Mouse (Mus musculus) forebrain, embryonic 12.5 days (tissue): ENCODE data around the gene Onecut3. TPM values are rescaled to one million over a fixed set of nuclear protein-coding genes. Genes with fewer than 3 reads are reported as not detected.

ENCODE experiments used
- ATAC-seq: fragments of 200-750 bp; cut with Nextera tagmentation; 2 replicates; pipeline ENCODE4 v1.8.0; 2017; ENCODE audit warnings: moderate TSS enrichment; ENCODE audit not compliant: low FRiP score
- H3K27ac ChIP-seq: fragments of 300-500 bp; sonication (generic); 2 replicates; pipeline ENCODE4 v1.5.1; 2016; ENCODE audit warnings: mild to moderate bottlenecking
- H3K27me3 ChIP-seq: fragments of 300-500 bp; sonication (generic); 2 replicates; pipeline ENCODE4 v1.6.1; 2016; ENCODE audit warnings: mild to moderate bottlenecking
- H3K36me3 ChIP-seq: fragments of 300-500 bp; sonication (generic); replicated peaks from 2 replicates; pipeline ENCODE4 v1.6.1; 2016; ENCODE audit warnings: mild to moderate bottlenecking
- H3K4me1 ChIP-seq: fragments of 300-500 bp; sonication (generic); 2 replicates; pipeline ENCODE4 v1.6.1; 2016
- H3K4me2 ChIP-seq: fragments of 300-500 bp; sonication (generic); 2 replicates; pipeline ENCODE4 v1.6.1; 2016; ENCODE audit warnings: mild to moderate bottlenecking, moderate library complexity
- H3K4me3 ChIP-seq: fragments of 300-500 bp; sonication (generic); replicated peaks from 2 replicates; pipeline ENCODE4 v1.5.1; 2016; ENCODE audit warnings: mild to moderate bottlenecking
- H3K9ac ChIP-seq: fragments of 300-500 bp; sonication (generic); 2 replicates; pipeline ENCODE4 v1.6.1; 2016; ENCODE audit warnings: mild to moderate bottlenecking
- H3K9me3 ChIP-seq: fragments of 300-500 bp; sonication (generic); 2 replicates; pipeline ENCODE4 v1.6.1; 2016
- WGBS: fragments of 180-500 bp; shearing (Covaris S2); methylation state at CpG from one replicate; pipeline ENCODE4 v1.1.7; 2016; 5-methylcytosine and 5-hydroxymethylcytosine counted together
- polyA plus RNA-seq: library from polyadenylated mRNA; unstranded; fragments of >200 nt; fragmentation: Nextera tagmentation; extraction: Ambion mirVana; gene quantifications from 2 replicates; pipeline ENCODE4 v1.2.1, GENCODE M21; 2016

Onecut3 gene
- 0.68 and 0.83 TPM in 2 replicates for polyA plus RNA-seq

DNA sequence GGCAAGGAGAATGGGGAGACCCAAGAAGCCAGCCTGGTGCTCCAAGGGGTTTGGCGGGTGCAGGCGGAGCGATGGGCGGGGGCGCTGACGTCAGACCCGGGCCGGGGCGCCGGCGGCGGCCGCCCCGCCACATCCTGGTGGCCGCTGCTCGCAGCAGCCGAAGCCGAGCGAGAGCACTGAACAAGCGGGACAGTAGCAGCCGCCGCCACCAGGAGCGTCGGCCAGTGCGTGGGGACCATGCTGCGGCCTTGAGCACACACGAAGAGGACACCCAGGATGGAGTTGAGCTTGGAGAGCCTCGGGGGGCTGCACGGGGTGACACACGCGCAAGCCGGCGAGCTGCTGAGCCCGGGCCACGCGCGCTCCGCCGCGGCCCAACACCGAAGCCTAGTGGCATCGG, at the start of gene Onecut3:
TSS of gene Onecut3 (plus strand) at position 104 of the 400 bp plus-strand sequence.
- 0% methylated on average over 42 of the region's 42 CpGs for WGBS
- Histone ChIP-seq H3K27me3 (peaks cover 100% of the 10 kb centered on the region), H3K9ac (no peak within 1 kb of the TSS; the same call in 1 of the 2 replicates), H3K4me2 (peak within 1 kb of the TSS; percentile 65), H3K9me3 (no peaks in the 10 kb centered on the region), H3K27ac (no peak within 1 kb of the TSS), H3K36me3 (no peaks in the 10 kb centered on the region), H3K4me1 (peaks cover 29% of the 10 kb centered on the region), H3K4me3 (peak within 1 kb of the TSS; percentile 42)
- ATAC-seq, result peak; percentile 63

DNA sequence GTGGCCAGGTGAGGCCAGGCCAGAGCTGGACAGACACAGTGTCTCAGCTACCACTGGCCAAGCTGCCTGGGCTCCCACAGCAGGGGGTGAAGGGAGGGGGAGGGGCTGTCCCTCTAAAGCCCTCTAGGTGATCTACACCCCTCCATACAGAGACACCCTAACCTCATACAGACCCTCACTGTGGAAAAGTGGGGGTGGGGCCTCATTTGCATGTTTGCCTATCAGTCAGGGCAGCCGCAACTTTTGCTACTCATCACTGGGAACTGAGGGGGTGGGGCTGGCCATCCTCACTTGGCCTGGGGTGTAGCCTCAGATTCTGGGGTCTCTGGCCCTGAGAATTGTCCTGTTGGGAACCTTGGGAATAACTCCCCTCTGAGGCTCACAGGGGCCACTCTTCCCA, 49.6 kb upstream of the Onecut3 start:
- WGBS, result 39% methylated on average over 1 of the region's 1 CpGs
- Histone ChIP-seq H3K4me1 (peaks cover 4% of the 10 kb centered on the region), H3K9ac (no peak overlapping the region), H3K4me3 (no peak overlapping the region), H3K27me3 (peaks cover 50% of the 10 kb centered on the region), H3K27ac (no peak overlapping the region), H3K4me2 (no peak overlapping the region), H3K9me3 (no peaks in the 10 kb centered on the region), H3K36me3 (no peaks in the 10 kb centered on the region)
- no peak for ATAC-seq

DNA sequence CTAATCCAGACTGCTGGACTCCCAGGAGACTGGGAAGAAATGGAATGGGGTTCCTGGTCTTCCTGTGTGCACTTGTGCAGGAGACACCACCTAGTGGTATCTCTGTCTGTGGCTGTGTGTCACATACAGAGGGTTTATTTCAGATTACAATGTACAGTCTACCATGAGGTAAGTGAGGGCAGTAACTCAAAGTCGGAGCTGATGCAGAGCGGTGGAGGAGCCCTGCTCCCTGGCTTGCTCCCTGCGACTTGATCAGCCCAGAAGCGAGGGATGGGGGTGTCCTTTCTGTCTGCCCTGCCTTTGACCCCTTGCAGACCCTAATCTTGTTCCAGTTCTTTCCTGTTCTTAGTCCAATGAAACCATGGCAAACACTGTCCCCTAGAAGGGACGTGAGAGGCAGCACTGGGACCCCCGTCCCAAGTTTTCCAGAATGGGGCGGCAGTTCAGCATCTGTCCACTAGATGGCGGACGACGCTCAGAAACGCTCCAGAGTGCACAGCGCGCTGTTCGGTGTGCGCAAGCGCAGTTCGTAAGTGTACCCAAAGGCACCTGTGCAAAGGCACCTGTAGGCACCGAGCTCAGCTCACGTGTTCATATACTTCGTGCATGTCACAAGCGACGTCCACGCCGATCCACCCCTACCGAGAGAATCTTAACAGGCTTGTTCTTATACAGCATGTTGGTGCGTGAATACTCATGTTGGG, 48.6 kb upstream of the Onecut3 start:
- Histone ChIP-seq H3K4me2 (peak overlapping the region; percentile 47), H3K27me3 (peaks cover 59% of the 10 kb centered on the region), H3K27ac (no peak overlapping the region), H3K36me3 (no peaks in the 10 kb centered on the region), H3K9me3 (no peaks in the 10 kb centered on the region), H3K4me3 (peak overlapping the region; percentile 7; the same call in 1 of the 2 replicates), H3K4me1 (peaks cover 4% of the 10 kb centered on the region), H3K9ac (no peak overlapping the region)
- peak; percentile 71 for ATAC-seq
- WGBS, result 6% methylated on average over 26 of the region's 26 CpGs

DNA sequence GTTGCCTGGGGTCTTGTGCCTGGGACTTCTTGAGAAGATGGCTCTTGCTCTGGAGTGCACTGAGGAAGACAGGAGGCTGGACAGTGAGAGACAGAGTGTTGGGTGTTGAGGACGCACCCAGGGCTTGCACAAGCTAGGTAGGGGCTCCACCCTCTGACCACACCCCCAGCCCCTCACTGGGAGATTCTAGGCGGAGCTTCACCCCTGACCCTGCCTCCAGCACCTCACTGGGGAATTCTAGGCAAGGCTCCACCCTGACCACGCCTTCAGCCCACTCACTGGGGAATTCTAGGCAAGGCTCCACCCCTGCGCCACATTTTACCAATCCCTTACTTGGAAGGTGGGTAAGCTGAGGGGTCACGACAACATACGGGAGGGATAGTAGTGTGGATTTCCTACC, 44.0 kb upstream of the Onecut3 start:
- no peaks in the 10 kb centered on the region; the same call in 1 of the 2 replicates for H3K4me1 ChIP-seq
- WGBS, result 10% methylated on average over 6 of the region's 6 CpGs
- no peak for ATAC-seq
- H3K9ac ChIP-seq, result no peak overlapping the region
- H3K4me3 ChIP-seq, result no peak overlapping the region
- no peaks in the 10 kb centered on the region for H3K36me3 ChIP-seq
- no peak overlapping the region for H3K27ac ChIP-seq
- H3K4me2 ChIP-seq, result no peak overlapping the region
- no peaks in the 10 kb centered on the region for H3K9me3 ChIP-seq
- peaks cover 53% of the 10 kb centered on the region for H3K27me3 ChIP-seq

DNA sequence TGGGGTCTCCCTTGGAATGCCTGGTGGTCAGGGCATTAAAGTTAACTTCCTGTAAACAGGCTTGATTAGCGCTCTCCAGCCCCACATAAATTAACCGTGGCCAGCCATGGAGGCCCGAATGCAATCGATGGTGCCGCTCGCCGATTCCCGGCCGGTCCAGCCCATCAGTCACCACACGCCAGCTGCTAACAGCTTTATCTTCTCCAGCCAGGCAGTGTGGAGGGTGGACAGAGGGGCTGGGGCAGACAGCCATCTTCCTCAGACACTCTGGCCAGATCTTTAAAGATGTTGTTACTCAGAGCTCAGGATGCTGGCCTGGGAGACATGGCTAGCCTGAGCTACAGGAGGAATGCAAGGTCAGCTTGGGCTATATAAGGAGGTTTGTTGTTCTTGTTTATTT, 41.0 kb upstream of the Onecut3 start:
- WGBS, result 83% methylated on average over 10 of the region's 10 CpGs
- no peak overlapping the region for H3K27ac ChIP-seq
- no peaks in the 10 kb centered on the region for H3K4me1 ChIP-seq
- H3K27me3 ChIP-seq, result peaks cover 32% of the 10 kb centered on the region
- no peak overlapping the region for H3K4me2 ChIP-seq
- H3K9me3 ChIP-seq, result no peaks in the 10 kb centered on the region
- no peak overlapping the region for H3K4me3 ChIP-seq
- no peak overlapping the region for H3K9ac ChIP-seq
- ATAC-seq, result no peak
- H3K36me3 ChIP-seq, result no peaks in the 10 kb centered on the region

DNA sequence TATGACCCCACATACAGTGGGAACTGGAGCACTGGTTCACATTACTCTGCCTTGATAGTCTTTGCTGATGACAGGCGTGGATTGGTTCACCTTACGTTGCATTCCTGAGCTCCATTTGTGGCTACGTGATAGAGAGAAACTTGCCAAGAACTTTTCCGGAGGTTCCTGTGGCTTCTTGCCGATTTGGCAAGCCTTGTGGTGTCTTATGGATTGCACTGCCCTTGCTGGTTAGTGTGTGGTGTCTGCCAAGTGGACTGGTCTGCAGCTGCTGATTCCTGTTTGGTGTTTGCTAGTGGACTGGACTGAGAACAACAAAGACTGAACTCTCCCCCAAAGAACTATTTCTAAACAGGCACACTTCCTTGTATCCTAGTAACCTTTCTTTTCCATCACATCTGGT, 39.9 kb upstream of the Onecut3 start:
- H3K4me2 ChIP-seq, result no peak overlapping the region
- H3K9ac ChIP-seq, result no peak overlapping the region
- H3K27ac ChIP-seq, result no peak overlapping the region
- WGBS, result 88% methylated on average over 5 of the region's 5 CpGs
- H3K36me3 ChIP-seq, result no peaks in the 10 kb centered on the region
- H3K4me3 ChIP-seq, result no peak overlapping the region
- no peak for ATAC-seq
- H3K9me3 ChIP-seq, result no peaks in the 10 kb centered on the region
- H3K27me3 ChIP-seq, result peaks cover 22% of the 10 kb centered on the region
- H3K4me1 ChIP-seq, result no peaks in the 10 kb centered on the region

DNA sequence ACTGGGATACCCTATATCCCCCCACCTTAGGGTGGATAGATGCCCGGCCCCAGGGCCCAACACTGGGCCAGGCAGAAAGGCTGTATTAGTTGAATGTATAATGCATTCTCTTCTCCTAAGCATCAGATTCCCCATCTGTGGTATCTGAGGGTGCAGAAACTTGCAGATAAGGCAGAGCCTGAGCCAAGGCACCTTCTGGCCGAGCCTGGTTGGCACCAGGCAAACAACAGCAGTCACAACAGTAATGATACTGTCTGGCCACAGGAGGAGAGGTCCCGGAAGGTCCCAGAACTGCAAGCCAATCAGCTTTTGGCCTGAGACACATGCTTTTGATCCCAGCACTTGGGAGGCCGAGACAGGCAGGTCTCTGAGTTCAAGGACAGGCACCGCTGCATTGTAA, 38.9 kb upstream of the Onecut3 start:
- no peak overlapping the region for H3K4me2 ChIP-seq
- WGBS, result 84% methylated on average over 5 of the region's 5 CpGs
- no peak overlapping the region for H3K9ac ChIP-seq
- no peak for ATAC-seq
- H3K36me3 ChIP-seq, result no peaks in the 10 kb centered on the region
- no peaks in the 10 kb centered on the region for H3K4me1 ChIP-seq
- no peak overlapping the region for H3K4me3 ChIP-seq
- H3K27ac ChIP-seq, result no peak overlapping the region
- no peaks in the 10 kb centered on the region for H3K9me3 ChIP-seq
- peaks cover 18% of the 10 kb centered on the region for H3K27me3 ChIP-seq

DNA sequence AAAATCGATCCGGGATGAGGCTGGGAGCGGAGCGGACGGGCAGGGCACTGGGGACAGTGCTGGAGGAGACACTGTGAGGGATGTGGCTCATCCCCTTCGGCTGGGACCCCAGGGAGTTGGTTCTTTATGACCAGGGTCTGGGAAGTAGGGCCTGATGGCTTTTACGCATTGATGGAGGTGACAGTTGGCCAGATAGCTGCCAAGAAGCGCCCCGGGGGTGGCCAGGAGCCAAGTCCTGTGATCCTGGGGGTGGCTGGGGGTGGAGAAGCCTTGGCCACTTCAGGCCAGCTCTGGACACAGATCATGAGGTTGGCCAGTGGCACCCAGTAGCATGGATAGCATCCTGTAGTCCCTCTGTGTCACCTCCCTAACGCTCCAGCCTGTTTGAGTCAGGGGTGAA, 35.4 kb upstream of the Onecut3 start:
- no peaks in the 10 kb centered on the region for H3K9me3 ChIP-seq
- H3K36me3 ChIP-seq, result no peaks in the 10 kb centered on the region
- peaks cover 13% of the 10 kb centered on the region; the same call in 1 of the 2 replicates for H3K27me3 ChIP-seq
- no peak overlapping the region for H3K27ac ChIP-seq
- 93% methylated on average over 10 of the region's 10 CpGs for WGBS
- no peak overlapping the region for H3K9ac ChIP-seq
- ATAC-seq, result no peak
- no peak overlapping the region for H3K4me3 ChIP-seq
- no peaks in the 10 kb centered on the region for H3K4me1 ChIP-seq
- H3K4me2 ChIP-seq, result no peak overlapping the region

DNA sequence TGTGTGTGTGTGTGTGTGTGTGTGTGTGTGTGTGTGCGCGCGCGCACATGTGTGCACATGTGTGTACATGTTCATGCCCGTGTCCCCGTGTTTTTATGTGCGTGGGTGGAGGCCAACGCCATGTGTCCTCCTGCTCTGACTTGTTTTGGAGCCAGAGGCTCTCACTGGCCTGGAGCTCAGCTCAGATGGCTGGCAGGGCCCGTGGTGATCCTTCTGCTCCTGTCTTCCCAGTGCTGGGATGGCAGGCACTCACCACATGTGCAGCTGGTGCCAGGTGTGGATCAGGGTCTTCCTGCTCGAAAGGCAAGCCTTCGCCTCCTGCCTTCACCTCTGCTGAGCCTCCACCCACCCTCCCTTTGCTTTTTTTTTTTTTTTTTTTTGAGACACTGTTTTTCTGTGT, 35.0 kb upstream of the Onecut3 start:
- peaks cover 2% of the 10 kb centered on the region; the same call in 1 of the 2 replicates for H3K4me1 ChIP-seq
- H3K9ac ChIP-seq, result no peak overlapping the region
- peaks cover 16% of the 10 kb centered on the region; the same call in 1 of the 2 replicates for H3K27me3 ChIP-seq
- ATAC-seq, result no peak
- no peaks in the 10 kb centered on the region for H3K9me3 ChIP-seq
- 91% methylated on average over 10 of the region's 11 CpGs for WGBS
- H3K4me3 ChIP-seq, result no peak overlapping the region
- no peak overlapping the region for H3K27ac ChIP-seq
- no peak overlapping the region for H3K4me2 ChIP-seq
- H3K36me3 ChIP-seq, result no peaks in the 10 kb centered on the region

DNA sequence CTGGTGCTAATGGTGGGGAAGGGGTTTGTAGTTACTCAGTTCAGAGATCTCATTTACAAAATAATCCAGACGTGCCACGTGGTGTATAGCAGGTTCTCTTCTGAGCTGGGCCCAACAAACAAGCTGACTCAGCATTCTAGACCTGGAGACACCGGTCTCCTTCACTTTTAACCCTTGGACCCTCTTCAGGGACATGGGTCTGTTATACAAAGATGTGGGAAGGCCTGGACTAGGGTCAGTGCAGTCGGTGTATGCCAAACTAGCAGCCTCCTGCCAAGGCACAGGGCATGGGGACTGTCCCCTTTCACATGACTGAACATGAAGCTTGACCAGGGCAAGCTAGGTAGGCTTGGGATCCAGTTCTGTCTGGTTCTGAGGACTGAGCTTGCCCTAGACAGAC, 34.3 kb upstream of the Onecut3 start:
- WGBS, result 73% methylated on average over 4 of the region's 4 CpGs
- peaks cover 4% of the 10 kb centered on the region; the same call in 1 of the 2 replicates for H3K4me1 ChIP-seq
- no peaks in the 10 kb centered on the region for H3K9me3 ChIP-seq
- no peak overlapping the region for H3K9ac ChIP-seq
- no peak overlapping the region for H3K27ac ChIP-seq
- no peak for ATAC-seq
- H3K4me2 ChIP-seq, result no peak overlapping the region
- H3K36me3 ChIP-seq, result no peaks in the 10 kb centered on the region
- H3K4me3 ChIP-seq, result no peak overlapping the region
- peaks cover 17% of the 10 kb centered on the region; the same call in 1 of the 2 replicates for H3K27me3 ChIP-seq

DNA sequence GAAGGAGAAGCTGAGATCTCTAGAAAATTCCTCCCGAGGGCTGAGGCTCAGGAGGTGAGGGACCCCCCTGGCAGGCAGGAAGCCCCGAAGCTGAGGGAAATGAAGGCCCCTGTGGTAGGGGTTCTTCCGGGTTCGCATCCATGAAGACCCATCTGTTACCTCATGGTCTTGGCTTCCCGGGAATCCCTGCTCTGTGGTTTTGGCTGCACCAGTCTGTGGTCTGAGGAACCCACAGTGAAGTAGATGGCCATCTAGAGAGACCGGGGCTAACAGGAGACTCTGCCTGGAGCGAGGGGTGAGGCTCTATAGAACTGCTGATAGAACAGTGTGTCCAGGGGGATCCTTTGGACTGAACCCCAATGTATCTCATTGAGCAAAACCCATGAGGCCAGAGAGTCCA, 33.3 kb upstream of the Onecut3 start:
- 78% methylated on average over 7 of the region's 7 CpGs for WGBS
- no peaks in the 10 kb centered on the region for H3K36me3 ChIP-seq
- no peak overlapping the region for H3K4me2 ChIP-seq
- H3K4me1 ChIP-seq, result peaks cover 4% of the 10 kb centered on the region; the same call in 1 of the 2 replicates
- H3K4me3 ChIP-seq, result no peak overlapping the region
- no peak for ATAC-seq
- no peak overlapping the region for H3K9ac ChIP-seq
- peaks cover 21% of the 10 kb centered on the region; the same call in 1 of the 2 replicates for H3K27me3 ChIP-seq
- H3K27ac ChIP-seq, result no peak overlapping the region
- H3K9me3 ChIP-seq, result no peaks in the 10 kb centered on the region

DNA sequence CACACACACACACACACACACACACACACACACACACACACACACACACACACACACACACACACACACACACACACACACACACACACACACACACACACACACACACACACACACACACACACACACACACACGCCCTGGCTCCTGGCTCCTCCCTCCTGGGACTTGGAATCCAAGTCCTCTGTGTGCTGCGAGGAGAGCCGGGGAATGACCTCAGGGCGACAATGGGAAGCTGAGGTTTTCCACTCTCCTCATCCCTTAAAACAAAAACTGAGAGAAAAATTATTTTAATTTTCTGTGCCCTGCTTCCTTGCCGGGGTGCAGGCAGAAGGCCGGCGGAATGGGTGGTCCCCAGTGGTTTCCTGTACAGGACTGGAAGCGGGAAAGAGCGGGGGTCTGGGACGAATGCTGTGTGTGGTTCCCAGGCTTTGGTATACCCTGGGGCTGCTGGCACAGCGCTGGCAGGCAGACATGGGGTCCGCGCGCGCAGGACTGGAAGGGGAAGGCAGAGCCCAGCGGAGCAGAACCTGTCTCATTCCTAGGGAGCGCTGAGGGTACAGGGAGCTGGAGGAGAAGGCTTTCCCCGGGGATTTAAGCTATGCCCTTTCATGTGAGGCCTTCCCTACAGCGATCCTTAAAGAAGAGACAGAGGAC, 30.1 kb upstream of the Onecut3 start:
- 6% methylated on average over 19 of the region's 19 CpGs for WGBS
- Histone ChIP-seq H3K4me3 (0 out of 2 replicates have a peak overlapping the region, but pooled peaks have one; percentile 9), H3K36me3 (no peaks in the 10 kb centered on the region), H3K27me3 (peaks cover 27% of the 10 kb centered on the region), H3K9ac (0 out of 2 replicates have a peak overlapping the region, but pooled peaks have one; percentile 18), H3K9me3 (no peaks in the 10 kb centered on the region), H3K4me1 (peaks cover 4% of the 10 kb centered on the region; the same call in 1 of the 2 replicates), H3K27ac (no peak overlapping the region), H3K4me2 (peak overlapping the region; percentile 11)
- ATAC-seq, result no peak
